Mouse (Mus musculus) adrenal gland, postnatal 0 days (tissue): ENCODE measurements around the gene Psmb6. TPM values are rescaled to one million over a fixed set of nuclear protein-coding genes. Genes with fewer than 3 reads are reported as not detected.

Experiments
- polyA plus RNA-seq: library from polyadenylated mRNA; unstranded; fragments of >200 nt; fragmentation: Nextera tagmentation; extraction: Ambion mirVana; gene quantifications from 2 replicates; pipeline ENCODE4 v1.2.1, GENCODE M21; 2015

Gene Psmb6
- 682 and 707 TPM in 2 replicates for polyA plus RNA-seq

DNA sequence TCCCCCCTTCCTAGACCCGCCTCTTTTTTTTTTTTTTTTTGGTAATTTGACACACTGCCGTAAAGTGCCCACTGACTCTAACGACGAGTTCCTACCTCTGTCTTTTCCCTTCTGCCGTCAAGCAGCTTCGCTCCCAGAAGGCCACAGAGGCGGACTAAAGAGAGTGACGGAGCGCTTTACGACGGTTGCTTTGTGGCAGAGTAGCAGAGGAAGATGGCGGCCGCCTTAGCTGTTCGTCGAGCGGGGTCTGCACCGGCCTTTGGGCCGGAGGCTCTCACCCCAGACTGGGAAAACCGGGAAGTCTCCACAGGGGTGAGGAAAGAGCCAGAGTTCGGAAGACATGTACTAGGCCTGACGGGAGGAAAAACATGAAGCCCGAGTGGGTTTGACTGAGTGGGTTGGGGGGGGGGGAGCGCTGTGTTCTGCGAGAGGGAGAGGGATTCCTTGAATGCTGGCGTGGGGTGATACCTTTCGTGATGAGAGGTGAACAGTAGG lies at the start of gene Psmb6:
Gene Psmb6, plus strand, starts transcription at position 184 of the 495 bp plus-strand sequence.

DNA sequence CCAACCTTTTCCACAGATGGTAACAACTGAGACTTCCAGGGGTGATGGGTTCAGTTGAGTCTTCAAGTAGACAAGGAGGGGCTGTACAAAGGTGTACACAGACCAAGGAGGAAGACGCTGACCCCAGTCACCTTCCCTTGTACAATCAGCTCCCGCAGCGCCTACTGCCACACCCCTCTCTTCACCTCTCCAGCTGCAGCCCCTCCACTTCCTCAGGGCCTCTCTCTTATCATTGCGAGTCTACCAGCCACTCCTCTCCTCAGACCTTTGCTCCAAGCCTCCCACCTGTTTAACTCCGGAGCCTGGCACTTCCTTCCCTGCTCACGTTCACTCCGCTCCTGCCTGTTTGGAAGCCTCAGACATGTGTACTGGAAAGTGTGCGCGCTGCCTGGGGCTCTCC lies 20.2 kb upstream of the Psmb6 start, which contains the start of gene Tm4sf5:
Gene Tm4sf5, plus strand, starts transcription at position 275 of the 400 bp plus-strand sequence.

DNA sequence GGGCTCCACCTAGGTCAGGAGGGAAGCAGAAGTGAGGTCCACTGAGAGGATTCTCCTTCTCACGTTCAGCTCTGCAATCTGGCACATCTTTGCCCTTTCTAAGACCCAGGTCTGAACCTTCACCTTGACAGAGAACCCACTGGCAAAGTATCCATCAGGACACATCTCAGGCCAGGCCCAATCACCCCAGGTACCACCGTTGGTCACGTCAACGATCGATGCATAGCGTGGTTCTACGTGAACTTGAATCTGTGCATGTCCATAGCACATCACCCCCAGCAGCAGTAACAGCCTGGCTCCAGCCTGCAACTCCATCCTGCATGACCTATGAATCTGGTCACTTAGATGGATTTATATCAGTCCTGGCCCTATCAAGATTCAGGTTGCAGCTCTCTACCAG lies 10.9 kb upstream of the Psmb6 start, which contains the start of gene Vmo1:
Gene Vmo1, minus strand, starts transcription at position 329 of the 400 bp plus-strand sequence.

DNA sequence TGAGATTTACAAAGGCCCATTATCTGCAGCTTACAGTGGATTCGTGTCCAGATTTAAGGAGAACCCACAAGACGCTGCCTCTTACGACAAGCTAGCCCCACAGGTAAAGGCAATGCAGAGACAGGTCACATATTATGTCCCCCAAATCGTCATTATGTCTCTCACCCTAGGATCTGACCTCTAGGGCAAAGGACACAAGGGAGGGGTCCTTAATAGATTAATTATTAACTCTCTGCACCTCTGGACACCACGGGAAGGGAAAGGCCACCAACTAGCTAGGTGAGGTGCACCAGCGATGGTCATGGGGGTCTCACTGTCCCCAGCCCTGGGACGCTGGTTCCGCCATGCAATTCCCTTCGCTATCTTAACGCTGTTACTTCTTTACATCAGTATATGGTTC lies 6.2 kb upstream of the Psmb6 start, which contains the start of gene Gltpd2:
Gene Gltpd2, plus strand, starts transcription at position 274 of the 400 bp plus-strand sequence.

DNA sequence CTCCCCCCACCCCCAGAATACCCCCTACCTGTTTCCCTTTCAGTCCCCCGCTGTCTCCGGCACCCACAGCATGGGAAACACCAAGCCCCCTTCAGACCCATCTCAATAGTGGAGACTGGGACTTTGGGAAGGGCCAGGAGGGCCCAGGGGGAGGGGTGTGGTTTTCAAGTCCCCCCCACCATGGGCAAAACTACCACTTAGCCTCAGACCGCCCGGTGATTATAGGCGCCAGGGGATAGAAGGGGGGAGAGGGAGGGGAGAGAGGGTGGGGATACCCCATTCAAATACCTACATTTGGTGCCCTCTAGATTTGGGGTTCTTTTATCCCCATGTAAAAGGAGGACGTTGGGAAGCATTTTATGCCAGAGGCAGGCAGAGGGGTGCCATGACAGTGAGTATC lies 7.7 kb downstream of the Psmb6 start, which contains the start of gene Gm40193:
Gene Gm40193, minus strand, starts transcription at position 101 of the 400 bp plus-strand sequence.

DNA sequence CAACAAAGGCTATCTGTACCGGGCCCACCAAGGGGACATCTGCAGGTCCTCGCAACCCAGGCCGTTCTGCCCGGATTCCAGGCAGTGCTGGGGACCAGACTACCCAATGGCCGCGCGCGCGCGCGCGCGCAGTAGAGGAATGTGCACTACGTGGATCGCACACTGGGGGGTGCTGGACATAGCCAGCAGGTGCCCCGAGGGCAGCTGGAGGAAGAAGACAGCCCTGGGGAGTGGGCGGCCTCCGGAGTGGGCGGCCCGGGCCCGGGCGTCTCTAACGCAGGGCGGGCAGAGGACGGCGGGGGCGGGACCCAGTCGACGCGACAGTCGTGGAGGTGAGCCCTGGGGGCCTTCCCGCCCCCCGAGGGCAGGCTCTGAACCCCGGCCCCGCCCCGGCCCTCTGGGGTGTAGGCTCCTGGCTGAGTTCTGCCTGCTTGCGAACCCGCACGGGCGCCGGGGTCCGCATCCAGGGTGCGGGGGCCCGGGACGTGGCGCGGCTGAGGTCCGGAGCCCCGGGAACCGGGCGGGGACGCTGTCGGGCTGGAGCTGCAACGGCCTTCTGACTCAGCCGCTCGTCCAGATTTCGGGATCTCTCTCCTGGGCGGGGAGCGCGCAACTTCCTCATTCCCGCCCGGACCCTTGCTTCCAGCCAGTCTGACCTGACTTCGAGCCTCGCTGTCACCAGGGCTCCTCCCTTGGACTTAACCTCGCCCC lies 14.9 kb downstream of the Psmb6 start, which contains the start of gene Pld2:
Gene Pld2, plus strand, starts transcription at position 188 of the 711 bp plus-strand sequence.

DNA sequence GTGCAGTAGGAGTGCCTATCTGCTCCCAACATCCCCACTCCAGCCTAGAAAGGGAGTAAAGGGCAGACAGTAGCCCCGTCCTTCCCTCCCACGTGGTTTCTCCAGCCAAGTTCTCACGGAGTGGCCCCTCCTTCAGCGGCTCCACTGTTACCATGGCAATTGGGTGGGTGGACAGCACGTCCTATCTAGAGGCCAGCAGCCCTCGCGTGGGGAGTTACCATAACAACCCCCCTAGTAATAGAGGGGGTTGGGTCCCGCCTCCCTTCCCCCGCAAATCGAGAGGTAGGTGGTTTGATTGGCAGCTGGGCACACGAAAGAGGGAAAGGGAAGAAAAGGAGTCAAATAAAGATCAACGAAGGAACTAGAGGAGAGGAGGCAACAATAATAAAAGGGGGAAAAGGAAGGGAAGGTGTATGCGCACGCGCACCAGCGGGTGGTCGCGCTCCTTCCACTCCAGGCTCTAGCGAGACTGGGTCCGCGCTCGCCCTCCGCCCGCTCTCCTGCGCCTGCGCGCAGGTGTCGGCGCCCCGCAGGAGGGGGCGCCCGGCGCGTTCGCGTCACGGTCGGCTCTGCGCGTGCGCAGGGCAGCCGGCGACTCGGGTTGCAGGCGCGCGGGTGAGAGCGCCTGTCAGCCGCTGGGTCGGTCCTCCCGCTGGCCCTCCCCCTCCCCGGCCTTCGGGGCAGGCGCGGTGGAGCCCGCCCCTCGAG lies 37.3 kb downstream of the Psmb6 start, which contains the start of gene Mink1:
Gene Mink1, plus strand, starts transcription at position 595 of the 708 bp plus-strand sequence.

Other genes with a start within 250 kb of the Psmb6 start
- 0.14 and 0.26 TPM in 2 replicates for gene Alox12e, start 202.7 kb upstream of the Psmb6 start, polyA plus RNA-seq
- 0.44 and 0.91 TPM in 2 replicates for gene Alox15, start 173.3 kb upstream of the Psmb6 start, polyA plus RNA-seq
- gene Pelp1, start 115.3 kb upstream of the Psmb6 start, polyA plus RNA-seq: 15.5 and 15.7 TPM in 2 replicates
- gene Arrb2, start 92.7 kb upstream of the Psmb6 start, polyA plus RNA-seq: 14.6 and 17.0 TPM in 2 replicates
- 25.7 and 35.8 TPM in 2 replicates for gene Med11, start 73.4 kb upstream of the Psmb6 start, polyA plus RNA-seq
- gene Zmynd15, start 65.9 kb upstream of the Psmb6 start, polyA plus RNA-seq: 0.68 and 1.1 TPM in 2 replicates
- 12.3 and 15.6 TPM in 2 replicates for gene Cxcl16, start 65.4 kb upstream of the Psmb6 start, polyA plus RNA-seq
- gene Tm4sf5, start 20.1 kb upstream of the Psmb6 start, polyA plus RNA-seq: 3.7 and 10.0 TPM in 2 replicates
- gene Vmo1, start 10.8 kb upstream of the Psmb6 start, polyA plus RNA-seq: 0.63 and 1.1 TPM in 2 replicates
- gene Gltpd2, start 6.2 kb upstream of the Psmb6 start, polyA plus RNA-seq: 0.61 and 1.6 TPM in 2 replicates
- not detected in 2 replicates for gene Gm40193, start 7.6 kb downstream of the Psmb6 start, polyA plus RNA-seq
- 5.9 and 7.8 TPM in 2 replicates for gene Pld2, start 14.7 kb downstream of the Psmb6 start, polyA plus RNA-seq
- gene Mink1, start 37.5 kb downstream of the Psmb6 start, polyA plus RNA-seq: 8.4 and 8.8 TPM in 2 replicates
- gene 4930544D05Rik, start 90.5 kb downstream of the Psmb6 start, polyA plus RNA-seq: not detected in 2 replicates
- gene Chrne, start 93.8 kb downstream of the Psmb6 start, polyA plus RNA-seq: 0.30 TPM in 1 of 2 replicates, not detected in the other
- gene Gp1ba, start 113.8 kb downstream of the Psmb6 start, polyA plus RNA-seq: 0.19 and 0.47 TPM in 2 replicates
- gene Rnf167, start 121.9 kb downstream of the Psmb6 start, polyA plus RNA-seq: 69.6 and 99.5 TPM in 2 replicates
- 105 and 154 TPM in 2 replicates for gene Slc25a11, start 122.1 kb downstream of the Psmb6 start, polyA plus RNA-seq
- 1,006 and 1,381 TPM in 2 replicates for gene Pfn1, start 129.3 kb downstream of the Psmb6 start, polyA plus RNA-seq
- 14.3 and 21.6 TPM in 2 replicates for gene Eno3, start 131.8 kb downstream of the Psmb6 start, polyA plus RNA-seq
- 91.7 and 114 TPM in 2 replicates for gene Spag7, start 144.0 kb downstream of the Psmb6 start, polyA plus RNA-seq
- 8.7 and 12.8 TPM in 2 replicates for gene Camta2, start 162.7 kb downstream of the Psmb6 start, polyA plus RNA-seq
- gene Inca1, start 174.8 kb downstream of the Psmb6 start, polyA plus RNA-seq: 7.0 and 12.5 TPM in 2 replicates
- gene Kif1c, start 175.2 kb downstream of the Psmb6 start, polyA plus RNA-seq: 2.4 and 3.8 TPM in 2 replicates
- gene Zfp3, start 238.8 kb downstream of the Psmb6 start, polyA plus RNA-seq: 4.8 and 7.6 TPM in 2 replicates